Mouse (Mus musculus) liver, adult 2 months (tissue): Measurements from ENCODE around the gene Tmco3.

Experiments used
- CTCF ChIP-seq: fragments of 200-500 bp; IDR thresholded peaks from 2 replicates; pipeline ENCODE4 v1.5.1; 2011; ENCODE audit warnings: low read depth, low read length, control low read depth
- POLR2A ChIP-seq: fragments of 200-500 bp; IDR thresholded peaks from 2 replicates; pipeline ENCODE4 v1.6.1; 2011; ENCODE audit warnings: low read length, control low read depth; ENCODE audit not compliant: insufficient read depth; ENCODE audit errors: extremely low read depth

- TF ChIP-seq POLR2A, result no peak
- no peak for TF ChIP-seq CTCF
Observed at GRCm38 (mm10) chr8:13293677-13294470, 5.9 kb downstream of the Tmco3 start.
